Mouse (Mus musculus) neural tube, embryonic 14.5 days (tissue): ENCODE data around the gene Abhd12b. TPM values are rescaled to one million over a fixed set of nuclear protein-coding genes. Genes with fewer than 3 reads are reported as not detected.

Experiments used
- ATAC-seq: fragments of 200-750 bp; cut with Nextera tagmentation; 2 replicates; pipeline ENCODE4 v1.8.0; 2017; ENCODE audit warnings: low read depth, mild to moderate bottlenecking, moderate TSS enrichment, moderate library complexity
- H3K27ac ChIP-seq: fragments of 300-500 bp; sonication (generic); 2 replicates; pipeline ENCODE4 v1.5.1; 2014; ENCODE audit warnings: low read depth, mild to moderate bottlenecking, control low read depth, low read length, moderate library complexity, mixed read lengths
- H3K27me3 ChIP-seq: fragments of 300-500 bp; sonication (generic); 2 replicates; pipeline ENCODE4 v1.6.1; 2014; ENCODE audit warnings: low read length; ENCODE audit not compliant: control insufficient read depth, insufficient read depth
- H3K36me3 ChIP-seq: fragments of 300-500 bp; sonication (generic); 2 replicates; pipeline ENCODE4 v1.6.1; 2014; ENCODE audit warnings: low read length, mixed read lengths; ENCODE audit not compliant: control insufficient read depth, insufficient read depth
- H3K4me1 ChIP-seq: fragments of 300-500 bp; sonication (generic); 2 replicates; pipeline ENCODE4 v1.6.1; 2014; ENCODE audit warnings: low read length; ENCODE audit not compliant: control insufficient read depth, insufficient read depth
- H3K4me2 ChIP-seq: fragments of 300-500 bp; sonication (generic); 2 replicates; pipeline ENCODE4 v1.6.1; 2014; ENCODE audit warnings: mild to moderate bottlenecking, low read depth, low read length, control low read depth
- H3K4me3 ChIP-seq: fragments of 300-500 bp; sonication (generic); 2 replicates; pipeline ENCODE4 v1.5.1; 2014; ENCODE audit warnings: low read depth, low read length, control low read depth, mixed read lengths
- H3K9ac ChIP-seq: fragments of 300-500 bp; sonication (generic); replicated peaks from 2 replicates; pipeline ENCODE4 v1.6.1; 2014; ENCODE audit warnings: low read depth, mild to moderate bottlenecking, control low read depth, low read length, mixed read lengths
- H3K9me3 ChIP-seq: fragments of 300-500 bp; sonication (generic); 2 replicates; pipeline ENCODE4 v1.6.1; 2016; ENCODE audit warnings: low read length; ENCODE audit not compliant: control insufficient read depth
- WGBS: fragments of 180-500 bp; shearing (Covaris S2); extraction: QIAGEN DNeasy Blood & Tissue Kit; methylation state at CpG from one replicate; pipeline ENCODE4 v1.1.7; 2014; 5-methylcytosine and 5-hydroxymethylcytosine counted together
- polyA plus RNA-seq: library from polyadenylated mRNA; unstranded; fragments of >200 nt; fragmentation: Nextera tagmentation; extraction: Ambion mirVana; gene quantifications from 2 replicates; pipeline ENCODE4 v1.2.1, GENCODE M21; 2014

Gene Abhd12b
- polyA plus RNA-seq, 1 experiment from 2014 or later: 0.20 TPM

DNA sequence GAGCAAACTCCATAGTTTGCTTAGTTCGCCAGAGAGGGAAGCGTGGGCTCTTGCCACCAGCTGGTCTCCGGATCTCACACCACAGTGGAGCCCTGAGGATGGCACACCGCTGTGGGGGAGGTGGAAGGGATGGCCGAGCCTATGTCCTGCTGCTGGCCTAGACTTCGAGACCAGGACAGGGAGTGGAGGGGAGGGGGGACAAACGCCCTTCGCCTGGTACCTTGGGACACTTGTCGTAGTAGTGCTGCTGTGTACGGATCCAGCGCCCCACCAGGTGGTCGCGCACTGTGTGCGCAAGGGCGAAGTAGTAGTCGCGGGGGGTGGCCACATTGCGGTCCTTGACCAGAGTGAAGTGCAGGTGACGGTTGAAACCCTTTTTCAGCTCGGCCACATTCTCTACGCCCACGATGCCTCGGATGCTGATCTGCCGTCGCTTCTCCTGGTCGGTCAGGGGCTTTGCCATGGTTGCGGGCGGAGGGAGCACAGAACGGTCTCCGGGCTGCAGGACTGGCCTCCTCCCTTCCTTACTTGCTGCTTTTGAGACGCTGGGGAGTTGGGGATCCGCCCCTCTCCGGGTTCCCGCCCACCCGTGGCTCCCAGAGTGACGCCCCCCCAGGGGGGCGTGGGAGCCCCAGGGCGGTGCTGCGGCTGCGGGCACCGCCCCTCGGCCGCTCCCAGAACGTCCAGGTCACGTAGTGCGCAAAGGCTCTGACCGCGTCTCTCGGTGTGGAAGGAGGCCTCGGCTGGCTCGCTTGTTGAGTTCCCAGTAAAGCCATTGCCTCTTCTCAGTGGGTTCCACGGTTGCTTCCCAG lies 73.4 kb downstream of the Abhd12b start:
- Histone ChIP-seq H3K27me3 (no peaks in the 10 kb centered on the region), H3K9ac (peak overlapping the region; percentile 46), H3K9me3 (no peaks in the 10 kb centered on the region), H3K36me3 (no peaks in the 10 kb centered on the region), H3K4me1 (peaks cover 3% of the 10 kb centered on the region; the same call in 1 of the 2 replicates), H3K4me3 (peak overlapping the region; percentile 34), H3K4me2 (peak overlapping the region; percentile 77), H3K27ac (no peak overlapping the region)
- peak; percentile 76 for ATAC-seq
- WGBS: 1% methylated on average over 52 of the region's 52 CpGs

DNA sequence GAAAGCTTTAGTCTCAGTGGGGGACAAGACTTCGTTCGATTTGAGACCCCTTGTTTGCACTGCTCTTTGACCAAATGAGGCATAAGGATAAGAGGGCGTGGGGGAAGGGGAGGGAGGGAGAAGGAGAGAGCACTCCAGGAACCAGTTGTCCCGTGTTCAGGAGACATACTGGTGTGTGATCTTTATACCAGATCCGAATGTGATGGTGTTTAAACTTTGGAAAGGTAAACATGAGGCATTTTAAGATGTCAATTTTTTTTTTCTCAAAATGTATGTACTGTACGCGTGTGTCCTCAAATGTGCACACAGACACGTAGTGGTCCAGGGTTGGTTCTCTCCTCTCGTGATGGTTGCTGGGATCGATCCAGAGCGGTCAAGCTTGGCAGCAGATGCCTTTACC lies 74.2 kb downstream of the Abhd12b start:
- ATAC-seq: no peak
- H3K4me2 ChIP-seq: peak overlapping the region; percentile 77; the same call in 1 of the 2 replicates
- H3K36me3 ChIP-seq: no peaks in the 10 kb centered on the region
- H3K27me3 ChIP-seq: no peaks in the 10 kb centered on the region
- WGBS: 70% methylated on average over 11 of the region's 11 CpGs
- peaks cover 3% of the 10 kb centered on the region; the same call in 1 of the 2 replicates for H3K4me1 ChIP-seq
- no peak overlapping the region for H3K4me3 ChIP-seq
- H3K9me3 ChIP-seq: no peaks in the 10 kb centered on the region
- H3K27ac ChIP-seq: no peak overlapping the region
- no peak overlapping the region for H3K9ac ChIP-seq

DNA sequence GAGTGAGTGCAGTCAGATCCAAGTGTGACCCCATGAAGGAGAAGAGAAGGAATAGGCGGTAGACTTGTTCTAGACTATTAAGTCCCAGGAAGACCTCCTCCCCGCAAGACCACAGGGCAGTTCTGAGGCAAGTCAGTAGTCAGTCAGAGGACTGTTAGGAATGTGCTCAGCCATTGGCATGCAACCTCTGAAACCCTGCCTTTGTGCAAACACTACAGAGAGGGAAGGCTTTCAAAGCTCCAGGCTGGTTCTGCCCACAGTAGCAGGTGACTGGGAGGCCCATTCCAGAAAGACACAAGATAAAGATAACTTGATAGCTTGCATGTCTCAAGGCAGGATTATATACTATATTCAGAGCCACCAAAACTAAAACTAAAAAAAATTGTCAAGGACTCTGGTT lies 77.4 kb downstream of the Abhd12b start, which contains the start of gene Pygl:
TSS of gene Pygl (minus strand) at position 195 of the 400 bp plus-strand sequence.
- Histone ChIP-seq H3K9me3 (no peaks in the 10 kb centered on the region), H3K27ac (no peak within 1 kb of the TSS), H3K9ac (no peak within 1 kb of the TSS), H3K4me1 (peaks cover 7% of the 10 kb centered on the region; the same call in 1 of the 2 replicates), H3K4me3 (no peak within 1 kb of the TSS), H3K4me2 (no peak within 1 kb of the TSS), H3K27me3 (no peaks in the 10 kb centered on the region), H3K36me3 (no peaks in the 10 kb centered on the region)
- WGBS: 85% methylated on average over 2 of the region's 2 CpGs
- no peak for ATAC-seq

DNA sequence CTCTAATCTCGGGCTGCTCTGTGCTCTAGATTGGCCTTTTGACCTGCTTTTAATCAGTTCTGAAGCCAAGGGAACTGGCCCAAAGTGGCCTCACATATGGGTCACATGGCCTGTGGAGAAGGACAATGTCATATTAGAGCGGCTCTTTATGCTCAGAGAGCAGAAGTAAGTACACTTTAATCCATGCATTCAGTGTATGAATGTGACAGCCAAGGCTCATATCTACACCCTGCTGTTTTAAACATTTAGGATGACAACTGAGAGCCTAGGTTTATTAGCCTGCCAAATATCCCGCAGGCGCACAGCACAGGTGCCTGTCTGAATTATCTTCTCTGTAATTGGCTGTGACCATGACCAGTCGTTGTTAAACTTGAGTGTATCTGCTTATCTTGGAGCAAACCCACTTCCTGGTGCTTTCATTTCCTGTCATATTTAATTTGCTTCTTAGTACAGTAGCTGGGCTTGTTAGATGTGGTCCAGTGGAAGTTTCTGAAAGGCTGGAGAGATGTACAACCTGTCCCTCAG lies 78.1 kb downstream of the Abhd12b start:
- H3K27ac ChIP-seq: no peak overlapping the region
- H3K4me1 ChIP-seq: peaks cover 7% of the 10 kb centered on the region; the same call in 1 of the 2 replicates
- no peak overlapping the region for H3K4me3 ChIP-seq
- H3K27me3 ChIP-seq: no peaks in the 10 kb centered on the region
- H3K36me3 ChIP-seq: no peaks in the 10 kb centered on the region
- WGBS: 47% methylated on average over 5 of the region's 5 CpGs
- H3K9me3 ChIP-seq: no peaks in the 10 kb centered on the region
- H3K4me2 ChIP-seq: no peak overlapping the region
- no peak overlapping the region for H3K9ac ChIP-seq
- ATAC-seq: no peak

Other genes starting within 250 kb of the Abhd12b start
- 2.7 and 3.5 TPM in 2 replicates for gene Sav1, start 167.1 kb upstream of the Abhd12b start, polyA plus RNA-seq
- 13.9 and 14.8 TPM in 2 replicates for gene Nin, start 40.4 kb upstream of the Abhd12b start, polyA plus RNA-seq
- 8.1 and 9.2 TPM in 2 replicates for gene Pygl, start 77.3 kb downstream of the Abhd12b start, polyA plus RNA-seq
- gene Trim9, start 193.5 kb downstream of the Abhd12b start, polyA plus RNA-seq: 96.4 and 106 TPM in 2 replicates